Mouse (Mus musculus): ENCODE measurements around the gene 2610318N02Rik.

The 2610318N02Rik gene

DNA sequence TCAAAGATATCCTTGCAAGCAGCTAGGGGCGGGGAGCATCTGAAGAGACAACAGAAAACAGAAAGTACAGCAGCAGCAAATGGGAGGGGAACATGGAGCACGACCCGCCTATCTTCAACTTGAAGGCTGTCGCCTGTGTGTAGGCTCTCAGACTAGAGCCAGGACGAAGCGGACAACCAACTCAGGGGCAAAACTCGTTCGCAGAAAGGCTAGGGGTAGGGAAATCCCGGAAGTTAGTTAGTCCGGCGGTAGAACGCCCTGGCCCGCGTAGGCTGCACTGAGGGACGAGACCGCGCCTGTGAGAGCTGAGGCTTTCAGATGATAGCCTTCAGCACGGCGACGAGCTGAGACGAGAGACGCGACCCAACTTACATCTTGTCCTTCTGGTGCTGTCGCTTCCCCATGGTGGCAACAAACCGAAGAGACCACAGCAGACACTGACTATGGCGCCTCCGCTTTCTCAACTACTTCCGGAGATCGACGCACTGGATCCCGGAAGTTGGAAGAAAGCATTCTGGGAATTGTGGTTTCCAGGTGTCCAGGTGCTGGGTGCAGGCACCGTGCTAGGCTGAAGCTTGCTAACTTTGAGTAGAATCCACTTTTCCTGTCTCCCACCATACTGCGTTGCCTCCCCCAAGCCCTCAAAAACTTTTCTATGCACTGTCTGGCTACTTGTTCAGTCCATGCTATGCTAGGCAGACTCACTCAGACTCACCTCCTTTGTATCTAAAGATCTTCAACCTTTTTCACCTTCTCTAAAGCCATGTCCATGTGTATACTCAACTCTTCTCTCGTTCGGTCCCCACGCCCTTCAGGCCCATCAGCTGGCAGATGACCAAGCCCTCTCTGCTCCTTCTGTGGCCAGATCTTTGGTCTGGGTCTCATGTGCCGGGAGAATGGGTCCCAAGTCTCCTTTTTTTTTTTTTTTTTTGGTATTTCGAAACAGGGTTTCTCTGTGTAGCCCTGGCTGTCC is 13.9 kb downstream of the 2610318N02Rik start, which contains the start of gene Ppil2:
Ppil2 (minus strand) TSS at position 487 of the 973 bp plus-strand sequence.
- DNase-seq (ENCODE audit: low spot score in 2 of 2) = peak; percentile 77 to 81

DNA sequence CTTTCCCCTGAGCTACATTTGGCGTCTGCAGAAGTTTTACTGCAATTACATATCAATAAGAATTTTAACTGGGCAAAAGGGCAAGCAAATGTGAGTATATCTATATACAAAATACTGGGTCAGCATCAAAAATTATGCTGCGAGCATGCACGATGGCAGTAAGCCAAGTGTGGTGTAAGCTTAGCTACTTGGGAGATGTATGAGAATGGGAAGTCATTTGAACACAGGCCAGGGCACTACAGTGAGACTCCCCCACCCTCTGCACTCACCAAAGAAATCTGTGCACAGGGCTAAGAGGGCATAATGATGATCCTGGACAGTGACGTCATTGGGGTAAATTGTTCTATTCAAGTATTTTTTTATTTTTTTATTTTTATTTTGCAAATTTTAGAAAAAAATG is 20.4 kb downstream of the 2610318N02Rik start:
- no peak for DNase-seq (ENCODE audit: low spot score in 2 of 2)

- DNase-seq (ENCODE audit: low spot score in 2 of 2) = no peak
These were observed 22.2 kb downstream of the 2610318N02Rik start for GRCm38 (mm10) chr16:17102630-17103220.

GRCm38 (mm10) chr16:17096938-17097337 is 28.0 kb downstream of the 2610318N02Rik start:
- no peak for DNase-seq (ENCODE audit: low spot score in 2 of 2)

GRCm38 (mm10) chr16:17088346-17088745 is 36.6 kb downstream of the 2610318N02Rik start:
- DNase-seq (ENCODE audit: low spot score in 2 of 2) = no peak

GRCm38 (mm10) chr16:17086669-17087193 is 38.2 kb downstream of the 2610318N02Rik start:
- DNase-seq (ENCODE audit: low spot score in 2 of 2) = peak; percentile 48 to 59

- no peak for DNase-seq (ENCODE audit: low spot score in 2 of 2)
These were observed 38.7 kb downstream of the 2610318N02Rik start for GRCm38 (mm10) chr16:17086241-17086640.

DNA sequence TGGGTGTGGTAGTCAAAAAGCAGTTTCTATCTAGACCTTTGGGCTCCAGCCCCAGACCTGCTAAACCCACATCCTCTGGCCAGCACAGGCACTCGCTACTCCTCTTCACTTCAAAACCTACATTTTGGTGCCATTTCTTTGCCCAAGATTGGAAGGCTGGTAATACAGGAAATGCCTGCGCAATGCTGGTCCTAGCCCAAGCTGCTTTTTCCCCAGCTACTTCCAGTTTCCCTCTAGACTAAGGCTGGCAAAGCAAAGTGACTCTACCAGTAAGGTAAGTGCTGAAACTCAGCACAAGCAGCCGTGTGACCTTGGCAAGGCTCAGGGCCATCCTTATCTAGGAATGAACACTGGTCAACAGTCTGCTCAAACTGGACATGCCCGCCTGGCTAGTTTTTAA is 39.3 kb downstream of the 2610318N02Rik start:
- DNase-seq (ENCODE audit: low spot score in 2 of 2) = no peak

DNA sequence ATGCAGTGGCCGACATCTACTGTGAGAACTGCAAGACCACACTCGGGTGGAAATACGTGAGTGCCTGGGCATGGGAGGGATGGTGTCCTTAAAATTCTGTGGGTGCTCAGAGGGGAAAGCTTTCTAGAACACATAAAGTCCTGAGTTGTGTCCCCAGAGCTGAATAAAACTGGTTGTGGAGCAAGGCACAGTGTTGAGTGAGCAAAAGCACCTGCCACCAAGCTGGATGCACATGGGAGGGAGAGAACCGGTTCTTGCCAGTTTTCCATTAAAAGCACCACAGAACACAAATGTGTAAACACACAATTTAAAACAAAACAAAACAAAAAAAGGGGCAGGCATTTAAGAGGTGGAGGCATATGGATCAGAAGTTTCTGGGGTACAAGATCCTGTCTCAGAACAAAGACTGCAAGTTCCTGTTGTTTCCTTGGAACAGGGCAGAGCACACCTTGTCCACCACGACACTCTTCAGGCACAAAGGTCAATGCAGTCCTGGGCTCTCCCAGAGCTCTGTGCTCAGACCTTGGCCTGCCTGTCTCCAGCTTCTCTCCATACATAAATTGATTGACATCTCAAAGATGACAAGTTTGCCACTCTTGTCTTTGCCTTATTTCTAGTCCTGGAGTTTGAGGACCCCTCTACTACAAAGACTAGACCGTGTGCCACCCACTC is 42.7 kb downstream of the 2610318N02Rik start:
- no peak for DNase-seq (ENCODE audit: low spot score in 2 of 2)

- DNase-seq (ENCODE audit: low spot score in 2 of 2) = no peak
These were observed 46.9 kb downstream of the 2610318N02Rik start for GRCm38 (mm10) chr16:17078101-17078500.

DNA sequence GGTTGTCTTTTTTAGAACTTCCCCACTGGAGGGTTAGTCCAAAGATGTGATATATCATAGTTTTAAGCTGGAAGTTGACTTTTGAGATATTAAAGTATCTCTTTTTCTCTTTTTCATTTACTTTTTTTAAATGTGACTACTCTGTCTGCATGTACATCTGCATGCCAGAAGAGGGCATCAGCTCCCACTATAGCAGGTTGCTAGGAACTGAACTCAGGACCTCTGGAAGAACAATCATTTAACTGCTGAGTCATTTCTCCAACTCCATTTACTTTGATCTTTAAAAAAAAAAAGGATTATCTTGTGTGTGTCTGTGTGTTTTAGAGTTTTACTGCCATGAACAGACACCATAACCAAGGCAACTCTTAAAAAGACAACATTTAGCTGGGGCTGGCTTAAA is 48.1 kb downstream of the 2610318N02Rik start:
- DNase-seq (ENCODE audit: low spot score in 2 of 2) = no peak

GRCm38 (mm10) chr16:17076301-17076700 is 48.7 kb downstream of the 2610318N02Rik start:
- DNase-seq (ENCODE audit: low spot score in 2 of 2) = no peak

DNA sequence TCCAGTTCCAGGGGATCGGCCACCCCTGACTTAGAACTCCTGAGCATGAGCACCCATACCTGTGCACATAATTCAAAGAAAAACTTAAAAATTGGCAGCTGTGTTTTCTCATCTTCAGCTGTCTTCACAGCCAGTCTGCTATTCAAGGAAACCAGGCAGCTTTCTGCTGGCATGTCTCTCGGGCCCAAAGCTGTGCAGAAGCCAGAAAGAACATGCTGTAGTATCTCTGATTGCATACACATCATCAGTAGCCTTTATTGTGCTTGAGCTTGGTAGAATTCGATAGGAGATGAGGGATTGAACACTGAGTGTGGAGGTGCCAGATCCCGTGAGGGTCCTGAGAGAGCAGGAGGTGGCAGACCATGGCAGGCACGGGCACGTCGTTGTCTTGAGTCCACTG is 52.0 kb downstream of the 2610318N02Rik start:
- no peak for DNase-seq (ENCODE audit: low spot score in 2 of 2)

DNA sequence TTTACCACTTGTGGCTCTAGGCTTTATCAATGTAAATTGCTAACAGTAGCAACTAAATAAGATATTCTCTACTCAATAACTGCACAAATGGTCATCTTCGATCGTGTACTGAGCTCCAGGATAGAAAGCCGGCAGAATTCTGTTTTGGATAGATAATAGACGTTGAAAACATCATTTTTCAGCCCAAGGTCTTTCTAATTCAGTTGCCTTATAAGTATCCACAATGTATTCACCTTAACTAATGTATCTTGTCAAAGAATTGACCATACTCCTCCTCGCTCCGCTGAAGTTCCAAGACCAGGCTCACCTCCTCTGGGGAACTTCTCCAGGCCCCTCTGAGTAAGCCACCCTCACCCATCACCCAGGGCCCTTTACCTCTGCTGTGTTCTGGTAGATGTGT is 54.3 kb downstream of the 2610318N02Rik start:
- DNase-seq (ENCODE audit: low spot score in 2 of 2) = no peak

- peak; percentile 87 for DNase-seq (ENCODE audit: low spot score in 2 of 2)
These were observed 55.2 kb downstream of the 2610318N02Rik start, which contains the start of gene Ypel1 for GRCm38 (mm10) chr16:17069511-17070443. Gene Ypel1, plus strand, starts transcription at chr16:17069696.

DNA sequence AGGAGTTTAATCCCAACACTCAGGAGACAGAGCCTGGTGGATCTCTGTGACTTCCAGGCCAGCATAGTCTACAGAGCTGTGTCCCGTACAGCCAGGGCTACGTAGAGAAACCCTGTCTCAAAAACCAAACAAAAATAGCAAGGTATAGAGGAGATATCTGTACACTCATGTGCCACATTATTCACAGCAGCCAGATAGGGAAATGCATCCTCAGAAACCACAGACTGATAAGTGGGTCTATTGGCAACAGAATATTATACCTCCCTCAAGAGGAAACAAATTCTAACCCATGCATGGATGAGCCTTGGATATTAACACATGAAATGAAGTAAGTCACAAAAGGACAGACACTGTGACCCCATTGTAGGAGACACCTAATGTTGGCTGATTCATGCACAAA is 57.4 kb downstream of the 2610318N02Rik start:
- DNase-seq (ENCODE audit: low spot score in 2 of 2) = no peak

All from right cerebral cortex, adult 2 months (tissue).